Mouse (Mus musculus) small intestine, adult 2 months (tissue): ENCODE data around the gene Aldh3b2. TPM values are rescaled to one million over a fixed set of nuclear protein-coding genes. Genes with fewer than 3 reads are reported as not detected.
A peak's percentile ranks its signal among the peaks of the same experiment; 100 is the strongest.

Experiments used
- H3K27ac ChIP-seq: fragments of 200-500 bp; 2 replicates; pipeline ENCODE4 v1.5.1; 2012; ENCODE audit warnings: low read depth, low read length, control low read depth, inconsistent platforms; ENCODE audit not compliant: insufficient read depth
- H3K27me3 ChIP-seq: fragments of 200-500 bp; 2 replicates; pipeline ENCODE4 v1.6.1; 2012; ENCODE audit warnings: mild to moderate bottlenecking, moderate library complexity, low read length, inconsistent platforms; ENCODE audit not compliant: control insufficient read depth, insufficient read depth
- H3K36me3 ChIP-seq: fragments of 200-500 bp; 2 replicates; pipeline ENCODE4 v1.6.1; 2012; ENCODE audit warnings: mild to moderate bottlenecking, low read length, control low read depth, inconsistent platforms; ENCODE audit not compliant: control insufficient read depth, insufficient read depth
- H3K4me1 ChIP-seq: fragments of 200-500 bp; 2 replicates; pipeline ENCODE4 v1.6.1; 2012; ENCODE audit warnings: low read length, inconsistent platforms, mixed read lengths; ENCODE audit not compliant: control insufficient read depth, insufficient read depth, insufficient read length
- H3K4me3 ChIP-seq: fragments of 200-500 bp; 2 replicates; pipeline ENCODE4 v1.5.1; 2012; ENCODE audit warnings: low read depth, mild to moderate bottlenecking, control low read depth, inconsistent platforms, low read length, moderate library complexity
- CTCF ChIP-seq: fragments of 200-500 bp; IDR thresholded peaks from 2 replicates; pipeline ENCODE4 v1.5.1; 2012; ENCODE audit warnings: low read depth, mild to moderate bottlenecking, control low read depth, inconsistent platforms, low read length, moderate library complexity, mixed read lengths; ENCODE audit not compliant: insufficient replicate concordance, insufficient read length; ENCODE audit errors: extremely low read depth
- POLR2A ChIP-seq: fragments of 200-500 bp; IDR thresholded peaks from 2 replicates; pipeline ENCODE4 v1.6.1; 2012; ENCODE audit warnings: low read depth, mild to moderate bottlenecking, control low read depth, inconsistent platforms, low read length, moderate library complexity
- WGBS: fragments of 180-500 bp; shearing (Covaris S2); methylation state at CpG from one replicate; pipeline ENCODE4 v1.1.7; 2018; 5-methylcytosine and 5-hydroxymethylcytosine counted together
- polyA plus RNA-seq: library from polyadenylated mRNA; depleted of rRNA; stranded (reverse); fragments of >200 nt; gene quantifications from 2 replicates; pipeline ENCODE4 v1.2.3, GENCODE M21; 2012

The Aldh3b2 gene
- polyA plus RNA-seq, 1 experiment: 0.55 TPM

DNA sequence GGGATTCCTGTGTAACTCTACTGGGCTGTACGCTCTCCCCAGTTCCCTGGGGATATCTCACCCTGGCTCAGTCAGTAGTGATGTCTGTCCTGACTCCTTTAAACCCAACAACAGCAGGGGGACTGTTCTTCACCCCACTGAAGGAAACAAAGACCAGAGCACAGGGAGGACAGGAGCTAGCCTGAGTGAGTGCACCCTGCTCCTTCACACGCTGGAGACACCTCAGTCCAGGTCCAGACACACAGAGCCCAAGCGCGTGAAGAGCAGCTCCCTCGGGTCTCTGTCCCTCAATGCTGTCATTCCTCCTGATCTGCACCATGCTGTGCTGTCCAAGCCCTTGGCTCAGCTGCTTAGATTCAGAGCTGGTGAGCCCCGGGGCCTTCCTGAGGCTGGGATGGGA is 45.4 kb upstream of the Aldh3b2 start:
- Histone ChIP-seq H3K27me3 (no peaks in the 10 kb centered on the region), H3K27ac (no peak overlapping the region), H3K4me3 (no peak overlapping the region), H3K4me1 (peaks cover 54% of the 10 kb centered on the region), H3K36me3 (no peaks in the 10 kb centered on the region)
- WGBS: 75% methylated on average over 6 of the region's 6 CpGs
- no peak for TF ChIP-seq POLR2A
- no peak for TF ChIP-seq CTCF

DNA sequence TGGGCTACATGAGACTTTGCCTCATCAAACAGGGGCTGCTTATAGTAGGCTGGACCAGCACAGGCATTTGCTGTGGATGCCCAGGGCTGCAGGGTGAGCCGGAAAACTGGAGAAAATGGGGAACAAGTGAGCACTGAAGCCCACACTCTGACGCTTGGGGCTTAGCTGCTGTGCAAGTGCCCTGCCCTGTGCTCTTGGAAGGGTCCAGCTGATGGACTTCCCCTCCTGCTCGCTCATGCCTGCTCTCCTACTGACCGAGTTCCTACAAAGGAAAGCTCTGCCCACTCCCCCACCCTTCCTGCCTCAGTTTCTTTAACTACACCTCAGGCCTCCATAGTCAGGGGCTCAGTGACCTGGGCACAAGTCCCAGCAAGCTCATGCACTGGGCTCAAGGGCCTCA is 44.1 kb upstream of the Aldh3b2 start:
- H3K27ac ChIP-seq: no peak overlapping the region
- no peak for TF ChIP-seq CTCF
- TF ChIP-seq POLR2A: no peak
- no peak overlapping the region for H3K4me3 ChIP-seq
- 91% methylated on average over 4 of the region's 4 CpGs for WGBS
- no peaks in the 10 kb centered on the region for H3K36me3 ChIP-seq
- no peaks in the 10 kb centered on the region for H3K27me3 ChIP-seq
- peaks cover 46% of the 10 kb centered on the region for H3K4me1 ChIP-seq

DNA sequence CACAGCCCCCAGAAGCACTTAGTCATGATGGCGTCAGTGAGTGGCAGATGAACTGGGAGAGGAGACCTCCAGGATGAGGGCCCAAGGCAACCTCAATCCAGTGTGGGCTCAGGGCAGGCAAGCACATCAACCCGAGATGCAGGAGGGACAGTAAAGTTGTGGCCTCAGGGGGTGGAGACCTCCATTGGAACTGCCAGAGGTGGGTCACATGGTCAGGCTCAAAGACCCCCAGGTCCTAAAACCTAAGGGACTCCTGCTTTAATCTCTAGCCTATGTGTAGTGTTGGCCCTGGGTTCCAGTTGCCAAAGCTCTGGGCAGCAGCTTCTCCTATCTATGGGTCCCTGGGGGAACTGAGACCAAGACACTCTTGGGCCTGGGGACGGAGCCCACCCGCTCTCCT is 43.3 kb upstream of the Aldh3b2 start:
- Histone ChIP-seq H3K36me3 (no peaks in the 10 kb centered on the region), H3K27ac (peak overlapping the region; percentile 86), H3K4me3 (peak overlapping the region; percentile 60), H3K27me3 (no peaks in the 10 kb centered on the region), H3K4me1 (peaks cover 38% of the 10 kb centered on the region)
- no peak for TF ChIP-seq POLR2A
- no peak for TF ChIP-seq CTCF
- 79% methylated on average over 4 of the region's 4 CpGs for WGBS

DNA sequence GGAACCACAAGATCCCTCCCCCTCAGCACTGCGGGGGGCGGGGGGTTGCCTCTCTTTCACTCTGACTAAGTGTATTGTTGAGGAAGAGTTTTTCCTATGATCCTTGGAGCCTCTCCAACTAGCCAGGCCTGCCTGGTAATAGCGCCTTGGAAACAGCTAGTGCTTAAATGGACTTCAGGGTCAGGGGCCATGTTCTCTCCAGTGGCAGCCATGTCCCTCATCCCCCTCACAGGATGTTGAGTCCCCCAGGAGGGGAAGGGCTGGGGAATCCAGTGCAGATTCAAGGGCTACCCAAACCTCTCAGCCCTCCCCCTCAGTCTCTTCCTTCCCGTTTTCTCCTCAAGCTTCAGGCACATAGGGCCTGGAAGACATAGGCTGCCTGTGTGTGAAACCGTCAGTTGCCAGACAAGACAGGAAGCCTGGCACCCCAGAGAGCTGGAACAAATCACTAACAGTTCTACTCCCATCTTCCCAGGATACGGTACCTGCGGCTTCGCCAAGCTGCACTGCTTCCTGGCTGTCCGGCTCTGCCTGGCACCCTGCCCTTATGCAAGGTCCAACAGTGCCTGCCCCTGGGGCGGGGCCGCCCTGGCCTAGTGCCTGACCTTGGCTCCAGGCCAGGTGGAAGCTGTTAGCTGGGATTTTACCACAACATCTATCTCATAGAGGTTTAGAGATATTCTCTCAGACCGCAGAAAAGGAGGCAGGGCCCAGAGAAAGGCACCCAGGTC is 42.8 kb upstream of the Aldh3b2 start, which contains the start of gene Aldh3b1:
Aldh3b1 (minus strand) TSS at position 598 of the 731 bp plus-strand sequence.
- TF ChIP-seq POLR2A: peak; percentile 74; the same call in 1 of the 2 replicates
- TF ChIP-seq CTCF: no peak
- peak within 1 kb of the TSS; percentile 86 for H3K27ac ChIP-seq
- H3K27me3 ChIP-seq: no peaks in the 10 kb centered on the region
- WGBS: 4% methylated on average over 12 of the region's 12 CpGs
- H3K4me3 ChIP-seq: peak within 1 kb of the TSS; percentile 60
- no peaks in the 10 kb centered on the region for H3K36me3 ChIP-seq
- peaks cover 32% of the 10 kb centered on the region for H3K4me1 ChIP-seq

DNA sequence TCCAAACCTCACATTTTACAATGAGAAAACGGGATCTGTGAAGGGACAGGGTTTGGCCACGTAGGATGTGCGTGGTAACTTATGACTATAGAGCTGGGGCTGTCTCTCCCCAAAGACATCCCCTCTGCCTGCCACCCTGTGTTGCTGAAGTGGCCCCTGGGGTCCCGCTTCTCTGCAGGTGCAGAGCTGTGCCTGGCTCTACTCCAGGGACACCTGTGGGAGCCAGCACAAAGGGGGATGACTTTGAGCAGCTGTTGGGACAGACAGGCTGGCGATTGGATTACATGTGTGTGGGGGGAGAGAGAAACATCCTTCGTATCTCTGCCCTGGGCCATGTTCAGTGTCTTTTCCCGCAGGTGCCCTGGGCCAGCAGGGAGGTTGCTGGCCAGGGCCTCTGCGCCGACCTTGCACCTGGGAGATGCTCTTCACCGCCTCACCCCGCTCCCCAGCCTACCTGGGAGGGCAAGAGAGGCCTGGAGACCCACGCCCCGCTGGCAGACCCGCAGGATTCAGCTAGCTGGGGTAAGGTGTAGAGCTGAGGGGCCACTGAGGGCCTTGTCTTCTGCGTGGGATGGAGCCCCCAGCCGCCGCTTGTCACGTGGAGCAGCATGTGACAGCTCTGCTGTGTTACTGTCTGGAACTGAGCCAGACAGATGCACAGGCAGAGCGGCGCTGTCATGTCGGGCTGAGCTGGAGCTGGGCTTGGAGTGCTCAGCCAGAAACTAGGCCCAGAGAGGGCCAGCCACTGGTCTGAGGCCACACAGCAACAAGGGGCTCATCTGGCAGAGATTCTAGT is 41.7 kb upstream of the Aldh3b2 start:
- WGBS: 67% methylated on average over 21 of the region's 21 CpGs
- H3K4me3 ChIP-seq: peak overlapping the region; percentile 4; the same call in 1 of the 2 replicates
- no peaks in the 10 kb centered on the region for H3K36me3 ChIP-seq
- H3K27me3 ChIP-seq: no peaks in the 10 kb centered on the region
- no peak for TF ChIP-seq CTCF
- no peak for TF ChIP-seq POLR2A
- peak overlapping the region; percentile 86 for H3K27ac ChIP-seq
- peaks cover 28% of the 10 kb centered on the region for H3K4me1 ChIP-seq

DNA sequence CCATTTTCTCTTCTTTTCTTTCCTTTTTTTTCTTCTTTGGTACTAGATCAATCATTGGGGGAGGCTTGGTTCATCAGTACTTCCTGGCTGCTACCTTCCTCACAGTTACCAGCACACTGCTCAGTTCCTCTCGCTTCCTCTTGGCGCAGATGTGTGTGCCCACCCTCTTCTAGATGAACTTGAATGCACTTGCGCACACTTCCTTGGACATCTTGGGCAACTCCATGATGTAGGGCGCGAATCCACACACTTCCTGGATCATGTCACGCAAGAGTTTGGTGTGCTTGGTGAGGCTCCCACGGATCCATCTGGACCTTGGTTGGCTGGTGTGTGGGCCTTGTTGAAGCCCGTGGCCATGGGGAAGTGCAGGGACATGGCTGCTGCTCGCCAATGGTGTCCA is 40.4 kb upstream of the Aldh3b2 start:
- Histone ChIP-seq H3K4me3 (no peak overlapping the region), H3K36me3 (0 out of 2 replicates have a peak, but pooled peaks cover under 1% of the 10 kb centered on the region), H3K27ac (no peak overlapping the region), H3K27me3 (no peaks in the 10 kb centered on the region), H3K4me1 (peaks cover 30% of the 10 kb centered on the region)
- TF ChIP-seq CTCF (no peak), POLR2A (no peak)
- 91% methylated on average over 9 of the region's 9 CpGs for WGBS

DNA sequence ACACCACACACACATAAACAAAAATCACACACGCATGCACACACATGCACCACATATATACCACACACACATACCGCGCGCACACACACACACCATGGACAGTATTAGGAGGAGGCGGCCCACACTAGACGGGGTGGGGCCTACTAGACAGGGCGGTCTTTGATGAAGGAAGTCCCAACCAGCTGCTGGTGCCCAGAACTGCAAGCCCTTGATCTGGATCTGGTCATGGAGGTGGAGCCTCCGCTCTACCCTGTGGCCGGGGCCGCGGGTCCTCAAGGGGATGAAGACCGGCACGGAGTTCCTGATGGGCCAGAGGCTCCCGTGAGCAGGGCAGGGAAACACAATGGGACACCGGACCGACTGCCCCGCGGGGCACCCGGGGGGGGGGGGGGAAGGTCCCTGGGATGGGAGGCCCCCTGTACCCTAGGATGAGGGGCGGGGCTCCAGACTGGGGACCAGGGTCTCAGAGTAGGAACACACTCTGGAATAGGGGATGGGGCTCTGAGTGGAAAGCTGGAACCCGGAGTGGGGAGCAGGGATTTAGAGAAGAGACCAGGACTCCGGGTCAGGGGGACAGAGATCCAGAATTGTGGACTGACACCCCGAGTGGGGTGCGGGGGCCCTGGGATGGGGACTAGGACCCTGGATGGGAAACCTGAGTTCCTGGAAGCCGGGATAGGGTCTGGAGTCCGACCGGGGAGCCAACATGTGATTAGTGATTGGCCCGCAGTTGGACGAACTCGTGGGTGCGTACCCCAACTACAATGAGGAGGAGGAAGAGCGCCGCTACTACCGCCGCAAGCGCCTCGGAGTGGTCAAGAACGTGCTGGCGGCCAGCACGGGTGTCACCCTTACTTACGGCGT is 36.9 kb upstream of the Aldh3b2 start, which contains the start of gene Unc93b1:
Unc93b1 (plus strand) TSS at position 155 of the 864 bp plus-strand sequence.
- WGBS: 3% methylated on average over 42 of the region's 42 CpGs
- Histone ChIP-seq H3K27ac (peak within 1 kb of the TSS; percentile 89), H3K27me3 (no peaks in the 10 kb centered on the region)

More for the DNA sequence above, 36.9 kb upstream of the Aldh3b2 start, which contains the start of gene Unc93b1:
- TF ChIP-seq POLR2A (peak; percentile 83), CTCF (no peak)
- Histone ChIP-seq H3K4me1 (peaks cover 11% of the 10 kb centered on the region), H3K36me3 (0 out of 2 replicates have a peak, but pooled peaks cover 2% of the 10 kb centered on the region), H3K4me3 (peak within 1 kb of the TSS; percentile 74)
